Mouse (Mus musculus) c-Kit-positive CD71-positive TER-119-positive erythroid progenitor cells, embryonic 14.5 days (primary cell): ENCODE measurements around the gene Pcmt1.
"Not testable (repeated sequence)": the region's sequence is repeated elsewhere in the genome, so short reads cannot be mapped to it uniquely, and the experiment has no call there.

Experiments used
- DNase-seq: peaks from one replicate; pipeline ENCODE4 v3.0.0-alpha.2; 2013; ENCODE audit warnings: low spot score

The Pcmt1 gene

DNA sequence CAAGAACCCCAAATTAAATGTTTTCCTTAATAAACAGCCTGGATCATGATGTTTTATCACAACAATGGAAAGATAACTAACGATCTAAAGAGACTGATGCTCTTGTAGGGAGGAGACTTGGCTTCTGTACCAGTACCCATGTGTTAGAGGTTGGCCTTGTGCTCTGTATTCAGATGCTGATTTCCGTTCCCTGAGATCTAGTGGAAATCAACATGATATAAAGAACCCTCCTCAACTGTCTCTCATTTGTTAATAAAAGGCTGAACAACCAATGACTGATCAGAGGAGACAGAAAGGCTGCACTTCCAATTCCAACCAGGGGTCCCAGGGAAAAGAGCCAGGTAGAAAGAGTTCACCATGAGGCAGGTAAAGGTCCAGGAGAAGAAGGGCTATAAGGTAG lies 35.0 kb downstream of the Pcmt1 start:
- DNase-seq, result no peak

DNA sequence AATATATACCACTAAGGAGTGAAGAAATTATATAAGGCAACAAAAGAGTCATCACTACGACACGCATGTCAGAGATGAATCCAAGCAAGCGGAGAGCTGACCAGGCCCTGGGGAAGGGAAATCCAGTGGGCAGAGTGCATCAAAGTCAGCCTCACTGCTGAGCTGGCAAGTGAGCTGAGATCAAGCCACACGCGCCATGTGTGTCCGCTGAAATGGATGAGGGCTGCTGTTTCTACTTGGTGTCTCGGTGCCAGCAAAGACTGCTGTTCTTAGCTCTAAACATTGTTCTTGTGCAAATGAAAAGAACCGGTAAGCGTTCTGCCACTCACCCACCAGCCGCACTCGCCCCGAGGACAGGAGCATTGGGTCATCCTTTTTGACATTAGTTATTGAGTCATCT lies 40.6 kb downstream of the Pcmt1 start:
- no peak for DNase-seq

DNA sequence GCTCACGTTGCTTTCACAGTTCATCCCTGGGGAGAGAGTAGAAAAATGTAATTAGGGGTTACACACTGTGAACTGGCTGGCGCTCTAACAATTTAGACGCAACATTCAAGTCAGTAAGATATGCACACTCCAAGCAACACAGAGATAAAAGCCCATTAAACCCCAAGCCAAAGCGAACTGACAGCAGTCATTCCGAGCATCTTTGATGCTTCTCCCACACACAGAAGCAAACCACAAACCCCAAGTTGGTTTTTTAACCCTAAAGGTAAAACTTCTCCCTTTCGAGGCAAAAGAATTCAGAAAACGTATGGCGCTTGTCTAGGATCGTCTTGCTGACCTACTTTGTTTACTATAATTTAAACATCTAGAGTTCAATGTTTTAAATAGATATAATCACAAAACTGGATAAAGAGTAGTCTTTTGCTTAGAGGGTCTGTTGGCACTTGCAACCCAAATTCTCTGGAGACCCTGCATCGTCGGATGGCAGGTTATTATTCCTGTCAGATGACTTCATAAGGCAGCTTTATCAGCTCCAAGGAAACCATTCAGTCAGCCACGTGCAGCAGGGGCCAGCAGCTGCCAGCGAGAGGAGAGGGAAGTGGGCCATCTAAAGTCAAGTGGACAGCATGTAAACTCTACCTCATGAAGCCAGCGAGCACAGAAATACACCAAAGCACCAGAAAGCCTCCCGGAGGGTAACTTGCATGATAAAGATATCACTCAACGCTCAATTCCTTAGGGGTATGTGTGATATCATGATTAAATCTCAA lies 49.8 kb downstream of the Pcmt1 start:
- DNase-seq, result no peak

DNA sequence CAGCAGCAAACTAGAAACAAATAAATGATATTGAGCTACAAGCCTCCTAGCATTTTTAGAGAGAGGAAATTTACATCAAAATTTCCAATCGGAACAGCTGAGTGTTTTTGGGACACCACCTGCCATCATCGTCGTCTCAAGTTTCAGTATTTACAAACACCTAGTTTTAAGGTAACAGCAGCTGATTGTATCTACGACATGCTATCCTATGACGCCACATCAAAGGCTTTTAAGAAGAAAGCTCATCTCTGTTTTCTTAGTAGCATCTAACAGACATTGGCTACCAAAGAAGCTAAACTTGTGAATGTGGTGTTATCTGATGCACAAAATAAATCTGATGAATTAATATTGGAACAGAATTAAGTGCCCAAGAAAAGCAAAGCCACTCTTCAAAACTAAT lies 50.6 kb downstream of the Pcmt1 start:
- DNase-seq, result no peak

DNA sequence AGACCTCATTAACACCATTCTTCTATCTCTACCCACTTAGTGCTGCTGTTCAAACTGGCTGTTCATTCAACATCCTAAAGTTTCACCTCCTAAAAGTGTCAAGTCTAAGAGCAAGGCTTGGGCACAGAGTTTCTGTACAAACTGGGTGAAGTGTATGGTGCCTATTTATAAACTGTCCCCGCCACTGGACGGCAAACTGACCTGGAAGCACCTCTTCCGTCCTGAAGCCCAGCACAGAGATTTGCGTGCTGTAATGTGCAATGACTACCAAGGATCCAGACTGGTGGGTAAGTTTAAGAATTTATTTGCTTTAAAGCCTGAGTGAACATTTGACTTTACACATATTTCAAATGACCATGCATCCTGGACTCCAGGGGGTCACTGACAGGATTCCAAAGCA lies 51.8 kb downstream of the Pcmt1 start:
- no peak for DNase-seq

DNA sequence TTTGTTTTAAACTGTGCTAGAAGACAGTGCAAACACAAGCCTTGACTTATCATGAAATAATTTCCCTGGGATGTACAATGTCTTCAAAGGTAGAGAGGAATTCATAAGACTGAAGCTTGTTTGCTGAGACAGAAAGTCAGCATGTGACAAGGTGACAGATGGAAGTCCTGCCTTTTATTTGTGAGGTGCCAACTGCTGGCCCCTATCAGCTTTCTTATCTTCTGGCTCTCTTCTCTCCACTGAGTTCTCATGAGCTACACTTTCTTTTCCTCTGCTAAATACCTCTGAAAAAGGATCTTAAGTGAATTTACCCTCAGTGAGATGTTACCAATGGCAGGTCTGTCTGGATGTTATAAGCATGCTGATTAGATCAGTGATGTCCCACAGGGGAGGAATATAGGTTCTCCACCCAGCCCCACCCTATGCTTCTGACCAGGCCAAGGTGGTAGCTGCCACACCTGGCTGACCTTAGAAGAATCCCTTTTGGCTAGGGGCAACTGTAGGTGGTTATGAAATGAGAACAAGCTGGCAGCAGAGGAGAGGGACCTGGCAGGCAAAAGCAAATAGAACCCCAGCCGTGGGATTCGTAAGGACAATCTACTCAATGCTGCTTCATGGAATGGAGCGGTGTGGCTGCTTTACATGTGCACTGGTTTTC lies 56.9 kb downstream of the Pcmt1 start:
- no peak for DNase-seq

DNA sequence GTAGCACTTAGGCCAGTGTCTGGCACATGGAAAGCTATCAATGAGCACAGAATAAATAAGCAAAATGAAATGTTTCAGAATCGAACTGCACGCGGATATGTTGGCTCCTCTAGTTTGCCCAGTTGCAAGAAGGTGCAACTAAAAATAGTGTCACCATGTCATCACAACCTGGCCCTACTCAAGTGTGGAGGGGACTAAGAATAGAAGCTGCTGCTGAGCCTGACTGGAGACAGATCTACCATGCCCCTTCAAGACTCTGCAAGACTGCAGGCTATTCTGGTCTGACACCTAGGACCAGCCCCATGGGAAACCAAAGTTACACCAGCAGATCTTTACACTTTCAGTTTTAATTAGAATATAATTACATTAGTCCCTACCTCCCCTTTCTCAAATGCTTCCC lies 58.6 kb downstream of the Pcmt1 start:
- DNase-seq, result no peak

DNA sequence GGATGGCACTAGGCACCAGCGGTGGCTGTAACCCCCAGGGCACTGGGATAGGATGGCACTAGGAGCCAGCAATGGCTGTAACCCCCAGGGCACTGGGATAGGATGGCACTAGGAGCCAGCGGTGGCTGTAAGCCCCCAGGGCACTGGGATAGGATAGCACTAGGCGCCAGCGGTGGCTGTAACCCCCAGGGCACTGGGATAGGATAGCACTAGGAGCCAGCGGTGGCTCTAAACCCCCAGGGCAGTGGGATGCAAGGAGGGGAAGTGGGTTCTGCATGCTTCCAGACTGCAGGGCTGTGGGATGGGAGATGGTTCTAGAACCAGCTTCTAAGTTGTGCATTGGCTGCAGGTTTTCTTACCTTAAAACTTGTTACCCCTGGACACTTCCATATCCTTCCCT lies 60.2 kb downstream of the Pcmt1 start:
- DNase-seq, result no peak

DNA sequence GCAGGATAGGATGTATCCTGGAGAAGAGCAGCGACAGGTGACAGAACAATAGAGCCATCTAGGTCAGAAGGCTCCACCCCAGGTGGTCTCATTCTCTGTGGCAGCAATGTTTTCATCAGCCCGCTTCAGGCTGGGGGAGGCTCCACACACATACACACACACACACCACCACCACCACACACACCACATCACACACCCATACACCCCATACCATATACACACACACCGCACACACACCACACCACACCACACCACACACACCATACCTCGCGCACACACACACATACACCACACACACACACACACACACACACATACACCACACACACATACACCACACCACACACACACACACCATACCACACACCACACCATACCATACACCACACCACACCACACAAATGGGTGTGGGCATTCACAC lies 61.1 kb downstream of the Pcmt1 start:
- DNase-seq, result no peak

DNA sequence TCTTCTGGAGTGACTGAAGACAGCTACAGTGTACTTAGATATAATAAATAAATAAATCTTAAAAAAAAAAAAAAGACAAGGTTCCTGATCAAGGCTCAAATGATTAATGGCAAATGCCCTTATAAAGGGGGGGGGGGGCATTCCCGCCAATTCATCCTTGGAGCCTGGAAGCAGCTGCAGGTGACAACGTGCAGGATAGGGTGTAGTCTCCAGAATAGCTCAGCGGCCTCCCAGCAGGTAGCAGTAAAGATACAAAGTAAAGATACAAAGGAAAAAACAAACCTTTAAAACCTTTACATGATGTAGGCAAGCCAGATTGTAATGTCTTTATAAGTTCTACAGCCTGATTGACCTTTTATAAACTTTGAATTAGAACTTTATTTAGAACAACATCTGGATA lies 63.4 kb downstream of the Pcmt1 start:
- DNase-seq, result not testable (repeated sequence)

DNA sequence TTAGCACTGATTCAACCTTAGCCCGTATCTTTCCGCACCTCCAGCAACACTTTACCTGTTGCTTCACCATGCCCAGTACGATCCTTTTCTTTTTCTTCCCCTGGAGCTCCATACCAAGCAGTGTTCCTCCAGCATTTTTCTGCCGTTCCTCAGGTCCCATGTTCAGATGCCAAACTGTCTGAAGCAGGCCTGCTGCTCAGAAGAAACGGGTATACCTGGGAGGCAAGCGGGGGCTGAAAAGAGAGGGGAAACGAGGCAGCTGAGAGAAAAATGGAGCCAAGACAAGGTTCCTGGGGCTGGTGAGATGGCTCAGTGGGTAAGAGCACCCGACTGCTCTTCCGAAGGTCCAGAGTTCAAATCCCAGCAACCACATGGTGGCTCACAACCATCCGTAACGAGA lies 63.8 kb downstream of the Pcmt1 start:
- DNase-seq, result not testable (repeated sequence)

DNA sequence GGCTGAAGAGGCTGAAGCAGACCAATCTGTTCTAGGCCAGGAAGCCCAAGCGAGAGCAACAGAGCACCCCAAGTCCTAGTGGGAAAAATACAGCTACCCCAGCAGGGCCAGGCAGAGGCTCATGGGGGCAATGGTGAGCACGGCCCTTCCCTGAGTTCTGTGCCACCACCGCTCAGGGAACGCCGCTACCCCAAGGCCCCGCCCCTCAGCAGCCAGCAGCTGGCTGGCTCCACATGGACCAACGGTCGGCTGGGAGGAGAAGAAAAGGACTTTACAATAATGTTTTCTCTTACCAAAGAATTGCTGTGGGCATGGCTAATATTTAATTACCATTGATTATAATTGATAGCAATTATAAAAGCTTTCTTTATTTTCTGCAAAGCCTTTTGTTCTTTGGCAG lies 66.1 kb downstream of the Pcmt1 start:
- no peak for DNase-seq

DNA sequence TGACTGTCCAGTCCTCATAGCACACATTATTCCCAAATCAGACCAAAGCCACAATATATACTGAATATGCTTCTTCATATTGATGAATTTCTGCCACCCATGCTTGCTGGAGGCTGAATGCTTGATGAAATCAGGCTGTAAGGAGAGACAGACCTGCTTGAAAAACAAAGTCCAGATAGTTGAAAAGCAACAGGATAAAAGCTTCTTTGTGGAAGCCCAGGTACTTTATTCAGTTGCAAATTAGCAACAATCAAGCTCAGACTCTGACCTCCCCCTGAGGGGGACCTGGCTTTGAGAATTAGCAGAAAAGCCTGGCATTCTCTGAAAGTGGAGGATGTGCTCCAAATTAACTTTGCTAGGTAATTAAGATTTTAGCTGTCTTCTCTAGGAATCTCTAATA lies 68.7 kb downstream of the Pcmt1 start:
- not testable (repeated sequence) for DNase-seq

DNA sequence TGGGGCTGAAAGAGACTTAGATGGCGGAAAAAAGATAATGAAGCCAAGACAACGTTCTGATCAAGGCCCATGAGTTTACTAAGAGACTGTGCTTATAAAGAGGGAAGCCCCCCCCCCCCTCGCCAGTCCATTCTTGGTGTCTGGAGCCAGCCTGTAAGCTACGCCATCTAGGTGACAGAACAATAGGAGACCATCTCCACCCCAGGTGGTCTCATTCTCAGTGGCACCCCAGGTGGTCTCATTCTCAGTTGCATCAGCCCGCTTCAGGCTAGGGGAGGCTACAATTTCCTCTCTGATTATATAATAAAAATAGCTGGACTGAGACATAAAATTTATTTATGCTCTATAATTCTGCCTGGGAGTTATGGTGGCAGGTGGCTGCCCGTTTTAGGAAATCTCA lies 69.3 kb downstream of the Pcmt1 start:
- no peak for DNase-seq

DNA sequence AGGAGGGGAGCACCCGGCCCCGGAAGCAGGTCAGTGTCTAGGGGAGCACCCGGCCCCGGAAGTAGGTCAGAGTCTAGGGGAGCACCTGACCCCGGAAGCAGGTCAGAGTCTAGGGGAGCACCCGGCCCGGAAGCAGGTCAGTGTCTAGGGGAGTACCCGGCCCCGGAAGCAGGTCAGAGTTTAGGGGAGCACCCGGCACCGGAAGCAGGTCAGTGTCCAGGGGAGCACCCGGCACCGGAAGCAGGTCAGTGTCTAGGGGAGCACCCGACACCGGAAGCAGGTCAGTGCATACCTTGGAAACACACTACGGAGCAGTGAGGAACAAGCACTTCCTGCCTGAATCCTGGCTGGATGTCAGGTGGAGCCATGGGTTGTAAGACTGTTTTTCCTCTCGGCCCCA lies 72.3 kb downstream of the Pcmt1 start:
- no peak for DNase-seq

DNA sequence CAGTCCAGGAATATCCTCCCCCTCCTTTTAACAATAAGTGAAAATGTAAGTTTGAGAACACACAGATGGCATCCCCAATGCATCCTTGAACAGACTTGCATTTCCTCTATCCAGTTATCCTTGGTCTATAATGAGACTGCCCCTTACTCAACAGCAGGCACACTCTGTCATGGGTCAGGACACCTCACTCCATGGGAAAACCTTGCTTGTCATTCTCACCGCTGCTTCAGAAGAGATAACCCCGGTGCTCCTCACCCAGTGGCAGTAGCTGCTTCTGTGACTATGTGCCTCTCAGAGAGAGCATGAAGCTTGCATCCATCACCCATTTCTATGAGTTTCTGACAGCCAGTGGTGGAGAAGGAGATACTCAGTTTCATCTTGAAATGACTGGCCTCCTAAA lies 74.5 kb downstream of the Pcmt1 start:
- DNase-seq, result no peak

DNA sequence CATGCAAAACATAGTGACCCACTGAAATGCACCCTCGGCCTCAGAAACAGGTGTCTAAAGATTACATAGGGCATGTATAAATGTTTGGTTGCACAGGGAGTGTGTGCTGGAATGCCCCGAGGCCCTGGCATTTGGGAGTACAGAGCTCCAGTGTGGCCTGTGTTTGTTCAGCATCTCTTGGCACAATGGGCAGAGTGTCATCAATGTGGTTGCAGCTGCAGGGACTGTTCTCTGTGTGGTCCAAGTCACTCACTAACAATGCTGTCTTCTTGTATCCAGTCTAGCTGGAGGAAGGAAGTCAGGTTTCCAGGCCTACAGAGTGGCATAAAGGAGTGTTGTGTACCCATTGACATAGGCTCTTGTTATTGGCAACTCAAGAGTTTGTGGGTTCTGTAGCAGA lies 75.8 kb downstream of the Pcmt1 start:
- DNase-seq, result no peak

DNA sequence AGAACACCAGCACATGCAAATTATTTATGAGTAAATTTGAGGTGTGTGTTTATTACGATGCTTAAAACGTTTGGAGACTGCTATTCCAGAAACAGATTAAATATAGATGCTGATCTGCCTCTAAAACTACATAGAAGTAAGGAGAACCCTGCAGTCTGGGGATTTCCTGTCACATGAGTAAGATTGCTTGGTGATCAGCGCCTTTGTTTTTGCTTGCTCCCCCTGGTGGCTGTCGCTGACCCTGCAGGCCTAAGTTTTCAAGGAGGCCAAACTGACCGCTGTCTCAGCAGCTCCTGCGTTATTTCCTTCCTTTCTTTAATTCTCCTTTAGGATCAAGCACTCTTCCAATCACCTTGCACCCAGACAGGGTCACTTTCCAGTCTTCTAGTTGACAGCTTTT lies 80.3 kb downstream of the Pcmt1 start:
- peak; percentile 53 for DNase-seq

DNA sequence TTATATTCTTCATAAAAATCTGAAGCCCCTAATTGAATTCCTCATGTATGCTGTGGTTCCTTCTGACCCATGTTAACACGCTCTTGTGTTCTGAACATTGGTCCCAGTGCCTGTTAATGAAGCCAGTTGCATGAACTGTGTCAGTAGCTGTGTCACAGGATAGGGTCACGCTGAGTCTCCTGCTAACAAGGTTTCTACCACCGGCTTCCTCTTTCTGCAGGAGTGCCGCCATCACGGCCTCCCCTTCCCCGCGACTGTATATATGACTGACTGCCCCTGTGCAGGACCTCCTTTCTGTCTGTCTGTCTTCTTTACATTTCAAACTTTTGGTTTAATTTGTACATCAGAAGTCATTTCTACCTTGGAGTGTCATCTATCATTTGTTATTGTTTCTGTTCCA lies 82.8 kb downstream of the Pcmt1 start:
- no peak for DNase-seq

DNA sequence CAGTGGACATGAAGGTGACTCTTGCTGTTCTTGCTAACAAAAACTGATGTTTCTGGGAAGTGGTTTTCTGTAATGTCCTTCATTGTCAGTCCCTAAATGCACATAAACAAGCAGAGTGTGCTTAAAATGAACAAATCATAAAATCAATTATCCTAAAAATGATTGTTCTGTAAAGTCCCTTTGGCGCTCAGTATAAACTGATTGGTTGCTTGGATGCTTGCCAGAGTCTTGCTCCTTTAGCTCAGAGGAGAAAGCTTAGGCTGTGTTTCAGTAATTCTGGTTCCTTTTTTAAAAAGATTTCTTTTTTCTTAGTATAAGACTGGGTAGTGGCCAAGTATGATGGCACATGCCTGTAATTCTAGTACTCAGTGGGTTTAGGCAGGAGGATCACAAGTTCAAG lies 84.7 kb downstream of the Pcmt1 start:
- no peak for DNase-seq

DNA sequence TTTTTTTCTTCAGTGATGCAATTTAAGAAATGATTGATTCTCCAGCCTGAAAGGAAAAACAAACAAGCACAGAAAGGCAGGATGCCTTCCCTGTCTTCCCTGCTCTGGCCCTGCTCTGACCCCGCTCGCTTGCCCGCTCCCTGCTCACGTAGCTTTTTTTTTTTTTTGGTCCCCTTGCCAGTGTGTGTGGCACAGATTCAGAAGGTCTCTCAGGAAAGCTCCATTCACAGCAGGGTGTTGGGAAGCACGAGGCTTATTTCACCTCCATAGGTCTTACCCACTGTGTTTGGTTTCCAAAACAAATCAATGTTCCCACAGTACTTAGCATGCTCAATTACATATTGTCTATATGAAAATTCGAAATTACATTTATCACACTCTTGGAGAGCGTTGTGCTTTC lies 86.1 kb downstream of the Pcmt1 start:
- no peak for DNase-seq

DNA sequence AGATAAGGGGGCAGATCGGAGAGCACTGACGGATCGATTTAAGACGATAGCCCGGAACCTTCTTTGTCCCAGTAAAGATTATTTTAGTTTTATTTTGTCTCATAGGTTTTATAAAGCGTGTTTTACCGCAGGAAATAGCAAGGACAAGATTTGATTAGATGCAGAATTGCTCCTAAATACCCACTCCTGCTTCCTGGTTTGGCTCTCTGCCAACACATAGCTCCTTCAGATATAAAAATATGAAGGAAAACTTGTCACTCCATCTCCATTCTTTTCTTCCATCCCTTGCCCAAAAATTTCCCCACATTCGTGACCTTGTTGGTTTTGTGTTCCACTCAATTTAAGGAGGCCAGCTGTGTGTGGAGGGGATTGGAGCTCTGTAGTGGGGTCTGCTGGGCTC lies 90.1 kb downstream of the Pcmt1 start:
- no peak for DNase-seq

DNA sequence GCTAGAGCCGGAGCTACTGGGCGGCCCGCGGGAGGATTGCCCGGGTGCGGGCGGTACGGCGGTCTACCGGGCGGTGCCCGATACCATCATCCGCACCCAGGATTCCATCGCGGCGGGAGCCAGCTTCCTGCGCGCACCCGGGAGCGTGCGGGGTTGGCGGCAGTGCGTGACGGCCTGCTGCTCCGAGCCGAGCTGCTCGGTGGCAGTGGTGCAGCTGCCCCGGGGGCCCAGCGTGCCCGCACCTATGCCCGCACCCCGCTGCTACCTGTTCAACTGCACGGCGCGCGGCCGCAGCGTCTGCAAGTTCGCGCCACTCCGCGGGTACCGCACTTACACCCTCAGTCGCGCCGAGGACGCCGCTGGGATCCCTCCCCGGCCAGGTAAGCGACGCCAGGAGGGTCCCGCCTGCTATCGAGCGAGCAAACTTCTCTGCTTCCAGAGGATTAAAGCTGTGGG lies 90.7 kb downstream of the Pcmt1 start:
- no peak for DNase-seq
